Mouse (Mus musculus): ENCODE results near the gene Sox6.
A peak's percentile ranks its signal among the peaks of the same experiment; 100 is the strongest.
"Not testable (repeated sequence)": the region's sequence is repeated elsewhere in the genome, so short reads cannot be mapped to it uniquely, and the experiment has no call there.

Sox6 gene

GRCm38 (mm10) chr7:116038511-116038910, at the start of gene Sox6:
Sox6 (minus strand) TSS chr7:116038796.
- peak; percentile 65 for DNase-seq (ENCODE audit: low spot score)

- DNase-seq (ENCODE audit: low spot score) = not testable (repeated sequence)
Measured at GRCm38 (mm10) chr7:116084366-116084765, 45.8 kb upstream of the Sox6 start, which contains the start of gene Gm4353. Gm4353 (minus strand) TSS chr7:116084635.

- DNase-seq (ENCODE audit: low spot score) = no peak
Measured at GRCm38 (mm10) chr7:116060739-116061138, 22.1 kb upstream of the Sox6 start.

GRCm38 (mm10) chr7:116040470-116041019, 1.9 kb upstream of the Sox6 start:
- no peak for DNase-seq (ENCODE audit: low spot score)

- DNase-seq (ENCODE audit: low spot score) = peak; percentile 91
Measured at GRCm38 (mm10) chr7:116039538-116040466, 1.2 kb upstream of the Sox6 start.

- DNase-seq (ENCODE audit: low spot score) = no peak
Measured at GRCm38 (mm10) chr7:116039196-116039537, 571 bp upstream of the Sox6 start, which contains the start of gene 1110004F10Rik. 1110004F10Rik (plus strand) TSS chr7:116039397.

- DNase-seq (ENCODE audit: low spot score) = peak; percentile 60
Measured at GRCm38 (mm10) chr7:116038024-116038423, 572 bp downstream of the Sox6 start.

- peak; percentile 40 for DNase-seq (ENCODE audit: low spot score)
Measured at GRCm38 (mm10) chr7:116036591-116037555, 1.7 kb downstream of the Sox6 start.

- no peak for DNase-seq (ENCODE audit: low spot score)
Measured at GRCm38 (mm10) chr7:116035504-116035903, 3.1 kb downstream of the Sox6 start.

- peak; percentile 89 for DNase-seq (ENCODE audit: low spot score)
Measured at GRCm38 (mm10) chr7:116034282-116034758, 4.3 kb downstream of the Sox6 start.

GRCm38 (mm10) chr7:116033371-116034241, 5.0 kb downstream of the Sox6 start:
- peak; percentile 74 for DNase-seq (ENCODE audit: low spot score)

GRCm38 (mm10) chr7:116032596-116033307, 5.8 kb downstream of the Sox6 start:
- DNase-seq (ENCODE audit: low spot score) = peak; percentile 96

GRCm38 (mm10) chr7:116031718-116032595, 6.6 kb downstream of the Sox6 start:
- DNase-seq (ENCODE audit: low spot score) = peak; percentile 80

GRCm38 (mm10) chr7:116031388-116031717, 7.2 kb downstream of the Sox6 start:
- DNase-seq (ENCODE audit: low spot score) = no peak

- DNase-seq (ENCODE audit: low spot score) = peak; percentile 81
Measured at GRCm38 (mm10) chr7:116030597-116031387, 7.8 kb downstream of the Sox6 start.

GRCm38 (mm10) chr7:116029991-116030390, 8.6 kb downstream of the Sox6 start:
- DNase-seq (ENCODE audit: low spot score) = peak; percentile 45

- no peak for DNase-seq (ENCODE audit: low spot score)
Measured at GRCm38 (mm10) chr7:116002726-116003125, 35.9 kb downstream of the Sox6 start.

GRCm38 (mm10) chr7:115988109-115988779, 50.4 kb downstream of the Sox6 start:
- DNase-seq (ENCODE audit: low spot score) = no peak

Data from embryo, embryonic 10.5 days (tissue).